Mouse (Mus musculus) monocyte, adult 5-6 weeks (primary cell): Measurements from ENCODE around the gene Krr1. TPM values are rescaled to one million over a fixed set of nuclear protein-coding genes. Genes with fewer than 3 reads are reported as not detected.

Source experiments
- ATAC-seq: fragments of 153-309, 156-312 bp; replicated peaks from 2 replicates; pipeline ENCODE4 v1.8.0; 2017; ENCODE audit warnings: mild to moderate bottlenecking; ENCODE audit not compliant: low TSS enrichment, insufficient number of reproducible peaks, severe bottlenecking, poor library complexity, low FRiP score
- total RNA-seq: library from RNA; stranded (forward); fragments of 200-1000, 200-491, 200-594 nt; gene quantifications from 3 replicates; pipeline ENCODE4 v1.2.3, GENCODE M21; 2017

The Krr1 gene
- 29.9 to 37.7 TPM (median 33.8 TPM) in 3 replicates for total RNA-seq

DNA sequence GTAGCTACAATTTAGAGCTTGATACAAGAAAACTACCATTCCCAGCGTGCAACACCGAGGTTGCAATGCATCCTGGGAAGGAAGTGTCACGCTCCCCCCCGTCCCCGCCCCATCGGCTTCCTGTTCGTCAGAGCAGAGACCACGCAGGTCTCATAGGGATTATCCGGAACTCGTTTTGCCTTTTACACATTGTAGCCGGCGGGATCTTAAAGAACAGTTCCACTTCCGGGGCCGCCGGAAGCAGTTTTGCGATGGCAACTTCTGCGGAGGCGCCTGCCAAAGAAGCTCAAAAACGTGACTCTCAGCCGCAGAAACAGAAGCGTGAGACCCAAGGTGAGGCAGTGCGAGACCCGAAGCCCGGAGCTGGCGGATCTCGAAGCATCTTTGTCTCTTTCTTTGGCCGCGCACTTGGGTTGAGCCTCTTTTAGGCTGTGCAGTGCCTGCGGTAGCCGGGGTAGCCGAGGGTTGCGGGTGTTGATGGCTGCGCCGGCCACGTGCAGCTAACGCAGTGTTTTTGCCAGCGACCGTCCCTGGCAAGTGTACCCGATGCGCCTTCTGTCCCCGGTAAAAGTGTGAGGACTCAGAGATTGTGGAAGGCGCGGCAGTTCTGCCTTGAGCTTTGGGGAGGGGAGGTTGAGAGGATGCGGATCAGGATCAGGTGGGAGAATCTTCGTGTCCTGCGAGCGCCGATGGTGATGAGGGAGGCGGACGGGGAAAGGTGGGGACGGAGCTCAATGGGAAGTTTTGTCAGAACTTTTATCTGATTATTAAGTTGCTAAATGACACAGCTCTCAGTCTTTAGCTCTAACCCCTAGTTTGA is at the start of gene Krr1:
Krr1 (plus strand) TSS at position 123 of the 820 bp plus-strand sequence.
- peak; percentile 95 for ATAC-seq

DNA sequence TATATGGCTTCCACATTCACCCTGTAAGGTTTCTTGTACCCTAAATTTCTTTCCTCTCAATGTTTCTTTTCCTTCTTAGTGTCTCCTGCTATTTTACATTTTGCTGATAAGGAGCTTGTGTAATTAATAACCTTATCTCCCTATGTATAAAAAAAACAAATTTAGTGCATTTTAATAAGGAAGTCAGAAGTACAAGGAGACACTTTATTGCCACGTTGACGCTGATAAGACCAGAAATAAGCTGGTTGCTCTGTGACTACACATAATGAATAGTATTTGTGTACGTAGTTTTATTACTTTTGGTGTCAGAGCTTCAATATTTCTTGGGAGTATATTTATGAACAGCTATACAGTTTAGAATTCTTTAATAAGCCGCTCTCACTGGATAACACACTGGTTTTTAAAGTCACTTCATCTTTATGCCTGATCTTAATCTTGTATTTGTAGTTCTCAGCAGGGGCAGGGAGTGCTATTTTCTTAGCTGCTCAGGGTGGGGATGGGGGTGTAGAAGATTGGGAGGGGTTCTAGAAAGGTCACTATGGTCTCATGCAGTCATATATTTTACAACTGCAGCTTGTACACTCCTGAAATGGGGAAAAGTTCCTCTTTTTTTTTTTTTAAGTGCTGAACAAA is 48.8 kb upstream of the Krr1 start:
- no peak for ATAC-seq

DNA sequence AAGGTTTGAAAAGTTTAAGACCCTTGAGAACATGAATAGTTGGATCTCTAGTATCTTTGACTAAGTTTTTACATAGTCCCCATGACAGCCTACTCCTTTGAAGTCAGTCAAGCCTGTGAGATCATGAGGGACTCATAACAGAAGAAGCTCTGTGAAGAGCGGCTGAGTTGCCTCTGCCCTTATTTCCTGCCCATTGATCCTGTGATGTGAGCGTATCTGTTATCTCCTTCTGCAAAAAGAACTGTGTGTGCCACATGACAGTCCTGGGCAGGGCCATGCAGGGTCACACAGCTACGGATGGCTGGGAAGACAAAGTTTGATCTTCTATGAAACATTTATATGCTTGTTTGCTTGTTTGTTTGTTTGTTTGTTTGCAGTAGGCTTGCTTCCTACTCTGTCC is 48.3 kb upstream of the Krr1 start:
- ATAC-seq = no peak

DNA sequence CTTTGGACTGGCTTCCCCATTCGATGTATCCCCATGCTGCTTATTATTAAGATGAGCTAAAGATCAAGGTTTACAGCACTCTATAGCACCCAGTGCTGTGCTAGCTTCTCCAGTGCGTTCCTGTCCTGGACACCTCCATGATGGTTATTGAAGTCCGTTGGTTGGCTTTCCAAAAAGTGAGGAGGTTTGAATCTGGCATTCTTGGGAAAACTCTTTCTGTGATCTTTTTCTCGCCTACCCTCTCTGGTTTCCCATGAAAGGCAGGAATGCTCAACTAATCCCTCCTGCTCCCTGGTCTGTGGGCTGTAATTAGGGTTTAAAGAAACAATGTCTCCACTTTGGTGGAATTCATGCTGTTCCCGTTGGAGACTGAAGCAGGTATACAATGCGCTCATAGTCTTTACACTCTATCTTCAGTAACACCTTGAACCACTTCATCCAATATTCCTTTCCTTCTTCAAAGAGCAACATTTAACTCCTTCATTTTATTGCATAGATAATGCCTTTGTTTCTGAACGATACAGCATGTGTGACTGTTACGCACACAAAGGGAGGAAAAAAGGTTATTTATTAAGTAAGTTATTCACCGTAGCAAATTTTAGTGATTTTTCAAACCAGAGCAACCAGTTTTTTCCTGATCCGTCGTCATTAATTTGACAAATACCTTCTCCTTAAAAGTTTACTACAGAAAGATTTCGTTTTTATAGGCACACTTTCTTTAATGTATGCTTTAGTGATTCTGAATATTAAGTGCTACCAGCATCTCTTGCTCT is 47.6 kb upstream of the Krr1 start:
- ATAC-seq = no peak

- ATAC-seq = peak; percentile 71
Observed at GRCm38 (mm10) chr10:111925489-111925860, 47.0 kb upstream of the Krr1 start.

DNA sequence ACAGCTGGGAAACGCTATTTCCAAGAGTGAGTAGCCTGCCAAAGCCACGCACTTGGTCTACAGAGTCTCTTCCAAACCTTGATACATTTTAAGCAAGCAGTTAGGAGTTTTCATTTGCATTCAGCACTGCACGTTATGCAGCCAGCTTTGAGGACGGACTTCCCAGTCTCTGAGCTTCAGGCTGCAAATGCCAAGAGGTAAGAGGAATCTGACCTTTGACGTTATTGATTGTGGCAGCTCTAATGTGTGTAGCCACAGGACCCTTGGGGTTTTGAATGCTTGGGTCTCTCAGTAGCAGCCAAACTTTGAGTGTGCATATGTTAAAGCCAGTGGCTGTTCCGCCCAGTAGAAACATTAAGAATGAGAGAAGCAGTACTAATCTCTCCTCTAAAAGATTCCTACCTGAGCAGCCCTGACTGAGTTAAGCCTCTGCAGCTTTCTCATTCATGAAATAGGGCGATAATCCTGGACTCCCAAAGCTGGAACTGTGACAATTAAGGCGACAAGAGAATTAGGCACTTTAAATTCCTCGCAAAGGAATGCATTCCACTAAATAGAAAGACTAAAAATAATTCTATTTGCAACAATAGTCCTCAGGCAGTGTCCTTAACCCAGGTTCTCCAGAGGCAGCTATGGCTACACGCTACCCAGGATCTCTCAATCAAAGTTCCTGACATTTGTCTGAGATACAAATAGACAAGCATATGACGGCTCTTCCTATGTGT is 39.7 kb upstream of the Krr1 start:
- no peak for ATAC-seq

DNA sequence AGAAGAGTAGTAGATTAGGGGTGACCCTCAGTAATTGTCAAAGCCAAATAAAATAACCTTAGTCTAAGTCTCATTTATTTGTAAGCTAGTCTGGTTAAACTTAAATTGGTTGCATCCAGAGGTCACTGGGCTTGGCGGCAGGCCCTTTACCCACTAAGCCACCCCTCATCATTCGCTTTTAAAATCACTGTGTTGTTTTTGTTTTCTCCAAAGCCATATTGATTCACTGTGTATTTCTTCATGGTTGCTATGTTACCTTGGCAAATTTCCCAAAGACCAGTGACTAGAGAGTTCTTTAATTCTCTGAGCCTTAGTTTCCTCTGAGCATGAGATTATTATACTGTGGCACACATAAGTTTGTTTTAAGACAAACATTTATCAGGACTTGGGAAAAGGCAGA is 37.3 kb upstream of the Krr1 start:
- ATAC-seq = no peak

DNA sequence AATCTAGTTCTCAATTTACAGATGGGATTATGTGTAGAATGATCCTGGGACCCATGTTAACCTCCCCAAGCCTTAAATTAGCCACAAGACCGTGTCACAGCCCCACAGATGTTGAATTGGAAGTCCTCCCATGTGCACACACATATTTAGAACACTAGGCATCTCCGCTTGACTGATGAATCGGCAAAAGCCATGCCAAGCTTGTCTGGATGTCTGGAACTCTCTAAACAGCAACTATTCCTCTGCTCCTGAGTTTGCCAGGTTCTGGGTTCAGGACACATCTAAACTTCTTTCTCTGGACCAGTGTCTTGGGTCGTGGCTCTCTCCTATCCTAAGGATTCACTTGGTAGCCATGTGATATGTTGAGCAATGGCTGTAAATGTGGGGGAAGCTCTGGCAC is 36.4 kb upstream of the Krr1 start:
- no peak for ATAC-seq

- ATAC-seq = no peak; the same call in 1 of the 2 replicates
Observed at GRCm38 (mm10) chr10:111936491-111937145, 35.8 kb upstream of the Krr1 start.

DNA sequence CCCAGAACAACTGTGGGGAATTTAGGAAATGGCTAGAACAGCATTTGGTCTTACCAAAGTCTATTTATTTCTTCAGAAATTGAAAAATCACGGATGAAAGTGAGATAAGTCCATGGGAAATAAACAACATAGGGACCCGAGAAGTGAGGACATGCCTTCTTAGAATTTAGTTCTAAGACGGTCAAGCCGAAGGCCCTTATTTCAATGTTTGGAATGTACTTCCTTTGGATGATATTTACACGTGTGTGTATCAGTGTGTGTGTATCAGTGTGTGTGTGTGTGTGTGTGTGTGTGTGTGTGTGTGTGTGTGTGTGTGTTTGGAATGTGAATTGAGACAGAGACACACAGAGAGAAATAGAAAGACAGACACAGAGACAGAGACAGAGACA is 35.3 kb upstream of the Krr1 start:
- no peak for ATAC-seq

GRCm38 (mm10) chr10:111943026-111943425 is 29.4 kb upstream of the Krr1 start:
- no peak for ATAC-seq

GRCm38 (mm10) chr10:111945563-111945962 is 26.9 kb upstream of the Krr1 start:
- ATAC-seq = no peak

DNA sequence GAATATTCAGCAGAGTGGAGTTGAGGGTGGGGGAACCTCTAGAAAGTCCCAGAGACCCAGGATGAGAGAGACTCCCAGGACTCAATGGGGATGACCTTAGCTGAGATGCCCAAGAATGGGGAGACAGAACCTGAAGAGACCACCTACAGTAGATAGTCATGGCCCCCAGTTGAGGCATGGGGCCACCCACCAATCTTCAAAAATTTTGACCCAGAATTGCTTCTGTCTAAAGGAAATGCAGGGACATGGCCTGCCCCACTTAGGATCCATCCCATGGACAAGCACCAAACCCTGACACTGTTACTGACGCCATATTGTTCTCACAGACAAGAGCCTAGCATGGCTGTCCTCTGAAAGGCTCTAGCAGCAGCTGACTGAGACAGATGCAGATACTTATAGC is 24.4 kb upstream of the Krr1 start:
- ATAC-seq = no peak

DNA sequence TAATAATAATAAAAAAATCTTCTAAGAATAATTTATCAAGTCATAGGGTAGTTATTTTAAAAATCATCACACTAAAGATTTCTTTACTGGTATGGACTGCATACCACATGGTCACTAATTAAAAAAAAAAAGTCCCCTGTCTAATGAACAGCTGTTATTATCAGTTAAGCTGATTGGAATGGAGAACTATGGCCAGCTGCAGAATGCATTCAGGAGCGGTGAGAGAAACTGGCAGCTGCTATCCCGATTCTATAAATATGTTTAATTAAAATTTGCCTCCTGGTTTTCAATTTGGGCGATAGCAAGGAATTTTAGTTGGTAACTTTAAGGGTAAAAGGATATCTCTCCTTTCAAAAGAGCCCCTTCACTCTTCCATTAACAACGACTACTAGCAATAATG is 23.5 kb upstream of the Krr1 start:
- ATAC-seq = no peak

- no peak for ATAC-seq
Observed at GRCm38 (mm10) chr10:111955836-111956235, 16.6 kb upstream of the Krr1 start.

GRCm38 (mm10) chr10:111957271-111958045 is 15.0 kb upstream of the Krr1 start:
- peak; percentile 84 for ATAC-seq

DNA sequence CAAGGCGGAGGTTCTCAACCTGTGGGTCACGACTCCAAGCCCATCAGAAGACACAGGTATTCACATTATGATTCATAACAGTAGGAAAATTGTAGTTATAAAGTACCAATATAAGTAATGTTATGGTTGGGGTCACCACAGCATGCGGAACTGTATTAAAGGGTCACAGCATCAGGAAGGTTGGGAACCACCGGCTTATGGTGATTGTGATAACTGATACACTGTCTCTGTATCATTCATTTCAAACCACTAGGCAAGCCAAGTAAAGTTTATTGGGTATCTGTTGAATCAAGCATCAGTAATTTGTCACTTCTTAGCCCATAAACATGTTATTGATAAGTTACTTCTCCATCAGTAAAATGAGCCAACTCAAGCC is 14.4 kb upstream of the Krr1 start:
- ATAC-seq = no peak

DNA sequence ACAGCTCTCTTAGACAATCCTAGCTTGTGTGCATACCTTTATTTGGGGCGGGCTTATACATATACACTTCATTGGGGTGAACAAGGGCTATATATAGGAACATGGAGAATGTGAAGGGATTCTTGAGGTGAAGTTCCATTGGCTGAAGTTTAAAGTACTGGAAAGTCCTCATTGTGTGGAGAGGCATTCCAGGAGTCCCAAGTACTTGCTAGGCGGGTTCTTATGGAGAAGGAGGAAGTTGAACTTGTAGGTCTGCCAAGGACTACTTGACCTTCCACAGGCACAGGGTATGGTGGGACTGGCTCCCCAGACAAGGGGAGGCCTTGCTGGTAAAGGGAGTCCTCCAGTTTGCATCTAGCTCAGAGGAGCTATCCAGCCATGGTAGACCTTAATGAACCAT is 13.1 kb upstream of the Krr1 start:
- ATAC-seq = no peak
